Mouse (Mus musculus) embryonic facial prominence, embryonic 11.5 days (tissue): Measurements from ENCODE around the gene Crlf2. TPM values are rescaled to one million over a fixed set of nuclear protein-coding genes. Genes with fewer than 3 reads are reported as not detected.

ENCODE experiments used
- ATAC-seq: fragments of 200-750 bp; cut with Nextera tagmentation; replicated peaks from 2 replicates; pipeline ENCODE4 v1.8.0; 2017; ENCODE audit warnings: low read depth; ENCODE audit not compliant: insufficient number of reproducible peaks, low FRiP score, low TSS enrichment
- DNase-seq: peaks from one replicate; pipeline ENCODE4 v3.0.0-alpha.2; 2015; ENCODE audit warnings: low spot score
- H3K27ac ChIP-seq: fragments of 300-500 bp; sonication (generic); replicated peaks from 2 replicates; pipeline ENCODE4 v1.5.1; 2014; ENCODE audit warnings: mild to moderate bottlenecking, low read depth, low read length, control low read depth
- H3K27me3 ChIP-seq: fragments of 300-500 bp; sonication (generic); 2 replicates; pipeline ENCODE4 v1.6.1; 2014; ENCODE audit warnings: mild to moderate bottlenecking, low read length, moderate library complexity, mixed read lengths; ENCODE audit not compliant: control insufficient read depth, insufficient read depth
- H3K36me3 ChIP-seq: fragments of 300-500 bp; sonication (generic); replicated peaks from 2 replicates; pipeline ENCODE4 v1.6.1; 2014; ENCODE audit warnings: low read depth, mild to moderate bottlenecking, low read length, moderate library complexity, mixed read lengths; ENCODE audit not compliant: control insufficient read depth, insufficient read depth
- H3K4me1 ChIP-seq: fragments of 300-500 bp; sonication (generic); 2 replicates; pipeline ENCODE4 v1.6.1; 2014; ENCODE audit warnings: low read length, mixed read lengths; ENCODE audit not compliant: control insufficient read depth, insufficient read depth
- H3K4me2 ChIP-seq: fragments of 300-500 bp; sonication (generic); 2 replicates; pipeline ENCODE4 v1.6.1; 2014; ENCODE audit warnings: low read depth, mild to moderate bottlenecking, control low read depth, low read length, moderate library complexity
- H3K4me3 ChIP-seq: fragments of 300-500 bp; sonication (generic); 2 replicates; pipeline ENCODE4 v1.5.1; 2014; ENCODE audit warnings: low read depth, low read length, control low read depth
- H3K9ac ChIP-seq: fragments of 300-500 bp; sonication (generic); replicated peaks from 2 replicates; pipeline ENCODE4 v1.6.1; 2014; ENCODE audit warnings: mild to moderate bottlenecking, control low read depth, low read length
- H3K9me3 ChIP-seq: fragments of 300-500 bp; sonication (generic); replicated peaks from 2 replicates; pipeline ENCODE4 v1.6.1; 2016; ENCODE audit warnings: mild to moderate bottlenecking, low read length, inconsistent platforms, mixed read lengths; ENCODE audit not compliant: control insufficient read depth
- WGBS: fragments of 180-500 bp; shearing (Covaris S2); extraction: QIAGEN DNeasy Blood & Tissue Kit; methylation state at CpG from one replicate; pipeline ENCODE4 v1.1.7; 2014; 5-methylcytosine and 5-hydroxymethylcytosine counted together
- polyA plus RNA-seq: library from polyadenylated mRNA; unstranded; fragments of >200 nt; fragmentation: Nextera tagmentation; extraction: Ambion mirVana; gene quantifications from 2 replicates; pipeline ENCODE4 v1.2.1, GENCODE M21; 2014

Gene Crlf2
- polyA plus RNA-seq, 1 experiment from 2014 or later: 1.9 TPM

DNA sequence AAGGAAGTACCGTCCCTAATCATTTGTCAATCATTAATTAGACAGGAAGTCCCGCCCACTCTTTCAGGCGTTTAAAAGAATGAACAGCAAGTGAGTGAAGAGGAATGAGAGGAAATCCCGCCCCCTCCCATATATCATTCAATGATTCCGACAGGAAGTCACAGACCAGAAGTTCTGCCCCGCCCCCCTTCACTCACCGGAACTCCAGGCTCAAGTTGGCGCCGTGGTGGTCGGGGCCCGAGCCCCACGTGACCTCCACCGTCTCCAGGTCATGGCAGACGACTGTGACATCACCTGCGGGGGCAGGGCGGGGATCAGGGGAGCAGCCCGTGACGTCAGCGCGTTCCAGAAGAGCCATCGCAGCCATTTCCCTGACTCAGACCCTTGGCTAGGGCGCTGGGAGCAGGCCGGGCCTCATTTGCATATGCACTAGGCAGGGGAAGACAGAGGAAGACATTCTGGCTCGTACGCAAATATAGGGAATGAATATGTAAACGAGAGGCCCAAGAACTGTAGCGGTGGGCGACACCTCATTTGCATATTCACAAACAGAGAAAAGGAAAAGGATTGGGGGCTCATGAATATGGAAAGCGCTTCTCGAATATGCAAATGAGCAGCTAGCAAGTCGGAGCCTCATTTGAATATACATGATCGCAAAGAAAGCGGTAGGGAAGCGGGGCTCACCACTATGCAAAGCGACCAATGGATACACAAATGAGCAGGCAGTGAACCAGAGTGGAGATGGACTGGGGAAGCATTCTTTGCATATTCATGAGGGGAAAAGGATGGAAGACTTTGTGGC is 1.3 kb downstream of the Crlf2 start:
- WGBS: under 1% methylated on average over 35 of the region's 35 CpGs
- Histone ChIP-seq H3K9me3 (peaks cover 16% of the 10 kb centered on the region), H3K27me3 (no peaks in the 10 kb centered on the region), H3K4me3 (peak overlapping the region; percentile 58), H3K4me2 (peak overlapping the region; percentile 48), H3K9ac (no peak overlapping the region), H3K4me1 (no peaks in the 10 kb centered on the region), H3K36me3 (no peaks in the 10 kb centered on the region), H3K27ac (peak overlapping the region; percentile 68)
- DNase-seq: peak; percentile 97
- ATAC-seq: peak; percentile 73

DNA sequence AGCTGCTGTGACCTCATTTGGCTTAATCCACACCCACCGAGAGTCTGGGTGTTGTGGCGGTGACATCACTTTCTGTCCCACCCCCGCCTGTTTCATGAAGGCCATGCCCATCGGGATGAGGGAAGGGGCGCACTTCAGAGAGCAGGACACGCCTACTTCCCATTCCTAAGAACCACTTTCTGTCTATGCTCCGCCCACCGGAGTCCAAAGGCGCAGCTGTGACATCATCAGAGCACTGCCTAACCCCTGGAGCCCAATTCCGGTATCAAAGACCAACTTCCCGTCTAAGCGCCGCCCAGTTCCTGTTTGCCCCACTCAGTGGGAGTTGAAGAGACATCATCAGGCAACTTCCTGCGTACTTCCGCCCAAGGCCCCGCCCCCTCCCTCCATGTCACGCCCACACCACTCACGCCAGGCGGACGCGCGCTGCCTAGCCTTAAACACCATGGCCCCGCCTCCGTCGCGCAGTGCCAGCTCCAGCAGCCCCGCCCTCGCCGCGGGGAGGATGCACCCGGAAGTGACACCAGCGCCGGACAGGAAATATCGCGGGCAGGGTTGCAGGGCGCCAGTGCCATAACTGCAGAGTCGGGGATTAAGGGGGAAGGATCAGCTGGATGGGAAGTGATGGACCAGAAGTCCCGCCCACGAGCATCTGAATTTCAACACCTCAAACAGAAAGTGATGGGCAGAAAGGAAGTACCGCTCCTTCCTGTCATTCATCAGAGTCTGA is 2.0 kb downstream of the Crlf2 start:
- no peaks in the 10 kb centered on the region for H3K4me1 ChIP-seq
- DNase-seq (peak; percentile 87), ATAC-seq (peak; percentile 61)
- peak overlapping the region; percentile 33 for H3K4me2 ChIP-seq
- WGBS: 5% methylated on average over 40 of the region's 40 CpGs
- no peaks in the 10 kb centered on the region for H3K36me3 ChIP-seq
- H3K9me3 ChIP-seq: peaks cover 17% of the 10 kb centered on the region
- H3K27me3 ChIP-seq: no peaks in the 10 kb centered on the region
- H3K27ac ChIP-seq: peak overlapping the region; percentile 67
- H3K4me3 ChIP-seq: peak overlapping the region; percentile 58
- peak overlapping the region; percentile 18; the same call in 1 of the 2 replicates for H3K9ac ChIP-seq

DNA sequence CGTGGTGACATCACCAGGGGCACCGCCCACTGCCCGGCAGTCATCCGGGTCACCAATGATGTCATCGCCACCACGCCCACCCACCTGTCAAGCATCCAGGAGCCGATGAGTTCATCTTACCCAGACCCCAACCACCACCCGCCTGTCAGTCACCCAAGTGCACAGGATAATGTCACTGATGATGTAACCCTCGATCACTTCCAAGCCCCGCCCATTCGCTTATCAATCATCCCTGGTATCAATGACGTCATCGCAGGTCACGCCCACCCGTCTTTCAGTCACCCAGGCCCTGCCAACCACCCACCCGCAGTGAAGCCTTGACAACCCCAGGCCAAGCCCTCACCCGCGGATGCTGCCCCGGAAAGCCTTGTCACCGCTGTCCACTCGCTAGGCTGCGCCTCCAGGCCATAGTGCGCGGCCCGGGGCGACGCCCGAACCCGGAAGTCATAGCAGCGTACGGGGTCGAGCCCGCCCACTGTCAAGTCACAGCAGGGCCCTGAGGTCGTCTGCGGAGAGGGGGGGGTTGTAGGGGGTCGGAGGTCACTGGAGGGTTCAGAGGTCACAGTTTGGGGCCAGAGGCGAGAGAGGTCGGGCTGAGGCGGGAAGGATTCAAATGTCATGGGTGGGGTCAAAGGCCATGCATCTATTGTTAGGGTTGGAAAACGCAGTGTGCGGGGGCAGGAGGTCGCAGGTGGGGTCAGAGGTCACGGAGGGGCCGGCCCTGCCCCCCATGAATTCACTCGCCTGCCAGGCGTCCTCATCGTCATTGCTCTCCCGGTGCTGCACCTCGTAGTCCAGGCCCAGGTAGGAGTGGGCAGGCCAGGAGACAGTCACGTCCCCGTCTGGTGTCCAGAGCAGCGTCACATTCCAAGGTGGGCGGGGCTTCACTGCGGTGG is 2.9 kb downstream of the Crlf2 start:
- Histone ChIP-seq H3K4me2 (no peak overlapping the region), H3K9ac (no peak overlapping the region), H3K4me1 (no peaks in the 10 kb centered on the region), H3K27ac (peak overlapping the region; percentile 67; the same call in 1 of the 2 replicates), H3K27me3 (no peaks in the 10 kb centered on the region), H3K9me3 (peaks cover 24% of the 10 kb centered on the region), H3K4me3 (peak overlapping the region; percentile 58), H3K36me3 (no peaks in the 10 kb centered on the region)
- 76% methylated on average over 54 of the region's 54 CpGs for WGBS
- DNase-seq: no peak
- no peak for ATAC-seq

DNA sequence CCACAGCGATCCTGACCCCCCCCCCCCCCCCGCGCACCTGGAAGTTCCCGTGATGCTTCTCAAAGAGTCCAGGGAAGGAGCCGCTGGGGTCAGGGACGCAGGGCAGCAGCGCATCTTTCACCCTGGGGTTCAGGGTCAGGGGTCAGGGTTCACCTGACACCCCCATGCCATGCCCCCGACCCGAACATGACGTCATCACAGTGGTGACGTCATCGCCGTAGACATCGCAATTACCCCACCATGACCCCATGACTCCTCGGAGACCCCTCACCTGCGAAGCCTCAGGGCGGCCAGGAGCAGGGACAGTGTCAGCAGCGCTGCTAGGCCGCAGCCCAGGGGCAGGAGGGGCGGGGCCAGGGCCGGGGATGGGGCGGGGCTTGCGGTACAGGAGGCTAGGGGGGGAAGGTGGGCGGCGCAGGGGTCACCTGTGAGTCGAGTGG is 3.5 kb downstream of the Crlf2 start:
- no peaks in the 10 kb centered on the region for H3K36me3 ChIP-seq
- no peaks in the 10 kb centered on the region for H3K4me1 ChIP-seq
- H3K4me2 ChIP-seq: no peak overlapping the region
- 84% methylated on average over 21 of the region's 26 CpGs for WGBS
- H3K9me3 ChIP-seq: peaks cover 24% of the 10 kb centered on the region
- no peak overlapping the region for H3K9ac ChIP-seq
- ATAC-seq (no peak), DNase-seq (no peak)
- H3K4me3 ChIP-seq: no peak overlapping the region
- H3K27me3 ChIP-seq: no peaks in the 10 kb centered on the region
- no peak overlapping the region for H3K27ac ChIP-seq

DNA sequence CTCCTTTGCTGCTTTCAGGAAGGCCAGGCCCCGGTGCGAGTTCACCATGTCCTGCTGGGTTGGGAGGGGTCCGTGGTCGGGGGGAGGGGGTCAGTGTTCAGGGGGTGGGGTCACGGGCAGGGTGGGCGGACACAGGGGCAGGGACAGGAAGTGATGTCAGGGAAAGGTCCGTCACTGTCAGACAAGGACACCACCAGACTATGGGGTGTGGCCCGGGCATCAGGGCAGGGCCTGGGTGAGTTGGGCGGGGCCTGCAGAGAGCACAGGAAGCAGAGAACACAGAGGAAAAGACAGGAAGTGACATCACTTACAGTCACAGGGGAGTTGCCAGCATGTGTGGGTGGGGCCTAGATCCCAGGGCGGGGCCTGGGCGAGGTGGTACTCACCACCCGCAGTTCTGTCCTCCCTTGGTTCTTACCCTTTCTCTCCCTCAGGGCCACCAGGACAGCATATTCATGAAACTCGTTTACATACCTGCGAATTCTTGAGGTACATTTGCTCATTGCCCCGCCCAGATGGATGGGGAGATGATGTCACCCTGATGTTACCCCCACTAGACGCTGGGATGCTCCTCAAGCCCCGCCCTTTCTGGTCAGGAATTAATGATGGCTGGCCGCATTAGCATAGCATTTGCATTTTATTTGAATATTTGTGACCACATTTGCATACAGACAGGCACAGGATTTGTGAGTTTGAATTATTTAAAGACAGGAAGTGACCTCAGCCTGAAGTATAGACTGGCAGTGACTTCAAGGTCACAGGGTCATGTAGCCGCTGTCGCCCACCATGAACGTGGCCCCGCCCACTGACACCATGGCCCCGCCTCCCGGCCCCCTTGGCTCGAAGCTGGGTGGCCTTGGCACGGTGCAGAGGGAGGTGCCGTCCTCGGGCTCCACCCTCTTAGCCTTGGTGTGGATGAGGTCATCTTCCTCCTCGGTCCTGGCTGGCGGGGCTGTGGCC is 4.4 kb downstream of the Crlf2 start:
- H3K9me3 ChIP-seq: peaks cover 24% of the 10 kb centered on the region
- no peak overlapping the region for H3K9ac ChIP-seq
- H3K27me3 ChIP-seq: no peaks in the 10 kb centered on the region
- no peak for DNase-seq
- ATAC-seq: no peak
- H3K27ac ChIP-seq: no peak overlapping the region
- no peak overlapping the region for H3K4me3 ChIP-seq
- no peaks in the 10 kb centered on the region for H3K4me1 ChIP-seq
- no peak overlapping the region for H3K4me2 ChIP-seq
- no peaks in the 10 kb centered on the region for H3K36me3 ChIP-seq
- 84% methylated on average over 30 of the region's 30 CpGs for WGBS

DNA sequence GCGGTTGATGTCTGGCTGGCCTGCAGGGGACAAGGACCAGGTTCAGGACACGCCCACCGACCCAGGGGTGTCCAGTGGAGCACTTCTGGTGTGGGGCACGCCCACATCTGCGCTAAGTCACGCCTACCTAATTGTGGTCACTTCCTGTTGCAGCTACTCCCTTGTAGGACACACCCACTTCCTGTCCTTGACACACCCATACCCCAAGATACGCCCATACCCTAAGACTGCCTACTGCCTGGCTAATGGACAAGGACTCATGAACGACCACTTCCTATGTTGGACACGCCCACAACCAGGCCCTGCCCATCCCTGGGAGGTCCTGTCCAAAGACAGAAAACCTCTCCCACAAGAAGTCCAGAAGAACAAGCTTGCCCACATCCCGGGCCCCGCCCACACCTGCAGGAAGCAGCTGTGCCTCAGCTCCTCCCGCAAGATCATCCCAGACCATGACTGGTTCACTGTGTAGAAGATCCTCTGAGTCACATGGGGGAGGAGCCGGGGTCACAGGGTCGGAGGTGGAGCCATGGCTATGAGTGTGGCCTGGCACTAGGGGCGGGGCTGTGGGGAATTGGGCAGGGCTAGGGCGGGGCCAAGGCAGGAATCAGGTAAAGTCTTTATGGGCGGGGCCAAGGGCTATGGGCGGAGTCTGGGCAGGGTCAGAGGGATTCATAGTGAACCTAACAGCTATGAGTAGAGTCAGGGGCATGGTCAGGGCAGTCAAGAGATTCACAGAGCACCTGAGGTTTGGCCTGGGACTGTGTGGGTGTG is 5.4 kb downstream of the Crlf2 start:
- WGBS: 73% methylated on average over 18 of the region's 18 CpGs
- H3K9me3 ChIP-seq: peaks cover 24% of the 10 kb centered on the region

More for the DNA sequence above, 5.4 kb downstream of the Crlf2 start:
- Histone ChIP-seq H3K9ac (no peak overlapping the region), H3K27ac (no peak overlapping the region), H3K4me3 (no peak overlapping the region), H3K36me3 (no peaks in the 10 kb centered on the region), H3K27me3 (no peaks in the 10 kb centered on the region), H3K4me1 (no peaks in the 10 kb centered on the region), H3K4me2 (no peak overlapping the region)
- ATAC-seq: no peak
- DNase-seq: no peak
